Mouse (Mus musculus) hindbrain, embryonic 15.5 days (tissue): ENCODE data around the gene Rnaseh2a. TPM values are rescaled to one million over a fixed set of nuclear protein-coding genes. Genes with fewer than 3 reads are reported as not detected.
"Not testable (repeated sequence)": the region's sequence is repeated elsewhere in the genome, so short reads cannot be mapped to it uniquely, and the experiment has no call there.

Experiments used
- ATAC-seq: fragments of 200-750 bp; cut with Nextera tagmentation; 2 replicates; pipeline ENCODE4 v1.8.0; 2017; ENCODE audit warnings: low read depth, moderate number of reproducible peaks, moderate TSS enrichment; ENCODE audit not compliant: low FRiP score
- H3K27ac ChIP-seq: fragments of 300-500 bp; sonication (generic); replicated peaks from 2 replicates; pipeline ENCODE4 v1.5.1; 2015; ENCODE audit warnings: mild to moderate bottlenecking, inconsistent platforms
- H3K27me3 ChIP-seq: fragments of 300-500 bp; sonication (generic); 2 replicates; pipeline ENCODE4 v1.6.1; 2015; ENCODE audit warnings: control low read depth, inconsistent platforms
- H3K36me3 ChIP-seq: fragments of 300-500 bp; sonication (generic); 2 replicates; pipeline ENCODE4 v1.6.1; 2015; ENCODE audit warnings: control low read depth, inconsistent platforms
- H3K4me1 ChIP-seq: fragments of 300-500 bp; sonication (generic); replicated peaks from 2 replicates; pipeline ENCODE4 v1.6.1; 2015; ENCODE audit warnings: control low read depth, inconsistent platforms
- H3K4me2 ChIP-seq: fragments of 300-500 bp; sonication (generic); 2 replicates; pipeline ENCODE4 v1.6.1; 2015; ENCODE audit warnings: moderate library complexity, mild to moderate bottlenecking, inconsistent platforms
- H3K4me3 ChIP-seq: fragments of 300-500 bp; sonication (generic); 2 replicates; pipeline ENCODE4 v1.5.1; 2015; ENCODE audit warnings: mild to moderate bottlenecking, inconsistent platforms
- H3K9ac ChIP-seq: fragments of 300-500 bp; sonication (generic); 2 replicates; pipeline ENCODE4 v1.6.1; 2015; ENCODE audit warnings: inconsistent platforms
- H3K9me3 ChIP-seq: fragments of 300-500 bp; sonication (generic); 2 replicates; pipeline ENCODE4 v1.6.1; 2016; ENCODE audit warnings: control low read depth, inconsistent platforms
- WGBS: fragments of 180-500 bp; shearing (Covaris S2); methylation state at CpG from one replicate; pipeline ENCODE4 v1.1.7; 2015; 5-methylcytosine and 5-hydroxymethylcytosine counted together
- polyA plus RNA-seq: library from polyadenylated mRNA; unstranded; fragments of >200 nt; fragmentation: Nextera tagmentation; extraction: Ambion mirVana; gene quantifications from 2 replicates; pipeline ENCODE4 v1.2.1, GENCODE M21; 2015

Gene Rnaseh2a
- polyA plus RNA-seq, 1 experiment from 2014 or later = 59.8 TPM

DNA sequence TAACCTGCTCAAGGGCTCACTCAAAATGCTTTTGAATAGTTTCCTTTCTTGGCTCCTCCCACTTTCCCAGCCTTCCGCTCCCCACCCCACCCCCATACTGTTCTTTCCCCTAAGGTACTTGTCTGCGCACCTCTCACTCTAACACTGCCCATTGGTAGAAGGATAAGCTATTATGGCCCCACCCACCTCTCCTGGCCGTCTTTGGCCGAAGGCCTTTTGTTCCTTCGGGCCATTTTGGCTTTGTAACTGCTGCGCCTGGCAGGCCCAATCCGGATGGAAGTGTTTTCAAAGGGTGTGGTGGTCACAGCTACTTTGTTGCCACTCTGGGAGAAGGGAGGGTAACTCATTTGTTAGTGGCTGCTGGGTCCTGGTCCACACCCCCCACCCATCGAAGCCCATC lies 54.3 kb downstream of the Rnaseh2a start:
- H3K27me3 ChIP-seq = peaks cover 19% of the 10 kb centered on the region; the same call in 1 of the 2 replicates
- no peaks in the 10 kb centered on the region for H3K9me3 ChIP-seq
- H3K36me3 ChIP-seq = peaks cover 90% of the 10 kb centered on the region
- H3K4me2 ChIP-seq = no peak overlapping the region
- ATAC-seq = no peak
- no peak overlapping the region for H3K9ac ChIP-seq
- peaks cover 5% of the 10 kb centered on the region; the same call in 1 of the 2 replicates for H3K4me1 ChIP-seq
- no peak overlapping the region for H3K4me3 ChIP-seq
- no peak overlapping the region for H3K27ac ChIP-seq
- 91% methylated on average over 8 of the region's 8 CpGs for WGBS

DNA sequence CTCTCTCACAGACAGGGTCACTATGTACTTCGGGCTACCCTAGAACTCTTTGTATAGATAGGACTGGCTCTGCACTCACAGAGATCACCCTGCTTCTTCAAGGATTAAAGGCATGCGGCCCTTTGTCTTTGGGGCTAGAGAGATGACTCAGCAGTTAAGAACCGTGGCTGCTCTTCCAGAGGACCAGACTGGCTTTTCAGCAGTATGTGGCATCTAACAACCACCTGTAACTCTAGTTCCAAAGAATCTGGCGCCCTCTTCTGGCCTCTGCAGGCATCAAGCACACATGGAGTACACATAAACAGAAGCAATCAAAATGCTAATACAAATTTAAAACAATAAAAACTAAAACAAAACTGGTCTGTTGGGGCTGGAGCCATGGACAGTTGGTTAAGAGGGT lies 55.6 kb downstream of the Rnaseh2a start:
- no peak for ATAC-seq
- Histone ChIP-seq H3K4me1 (peaks cover 6% of the 10 kb centered on the region), H3K9ac (no peak overlapping the region), H3K4me3 (no peak overlapping the region), H3K9me3 (no peaks in the 10 kb centered on the region), H3K4me2 (no peak overlapping the region), H3K36me3 (peaks cover 82% of the 10 kb centered on the region), H3K27ac (no peak overlapping the region), H3K27me3 (peaks cover 17% of the 10 kb centered on the region; the same call in 1 of the 2 replicates)
- 40% methylated on average over 4 of the region's 4 CpGs for WGBS

DNA sequence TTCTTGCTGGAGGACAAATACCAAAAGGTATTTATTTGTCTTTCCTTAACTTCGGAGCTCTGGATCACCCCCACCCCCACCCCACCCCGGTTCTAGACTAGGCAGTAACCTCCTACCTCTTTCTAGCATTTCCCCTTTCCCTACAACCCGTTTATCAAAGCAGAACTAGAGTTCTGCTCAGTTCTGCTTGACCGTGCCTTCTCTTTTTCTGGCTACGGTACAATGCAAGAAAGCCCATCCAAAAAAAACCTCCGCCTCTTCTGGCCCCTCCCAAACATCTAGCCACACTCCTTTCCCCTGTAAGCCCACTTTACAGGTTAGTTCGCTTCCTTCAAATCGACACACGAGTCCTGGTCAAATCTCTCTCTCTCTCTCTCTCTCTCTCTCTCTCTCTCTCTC lies 56.1 kb downstream of the Rnaseh2a start:
- Histone ChIP-seq H3K4me2 (peak overlapping the region; percentile 51), H3K9me3 (no peaks in the 10 kb centered on the region), H3K27ac (no peak overlapping the region), H3K9ac (no peak overlapping the region), H3K4me1 (peaks cover 10% of the 10 kb centered on the region), H3K27me3 (peaks cover 17% of the 10 kb centered on the region; the same call in 1 of the 2 replicates), H3K36me3 (peaks cover 77% of the 10 kb centered on the region), H3K4me3 (peak overlapping the region; percentile 9)
- ATAC-seq = no peak
- 16% methylated on average over 9 of the region's 9 CpGs for WGBS

DNA sequence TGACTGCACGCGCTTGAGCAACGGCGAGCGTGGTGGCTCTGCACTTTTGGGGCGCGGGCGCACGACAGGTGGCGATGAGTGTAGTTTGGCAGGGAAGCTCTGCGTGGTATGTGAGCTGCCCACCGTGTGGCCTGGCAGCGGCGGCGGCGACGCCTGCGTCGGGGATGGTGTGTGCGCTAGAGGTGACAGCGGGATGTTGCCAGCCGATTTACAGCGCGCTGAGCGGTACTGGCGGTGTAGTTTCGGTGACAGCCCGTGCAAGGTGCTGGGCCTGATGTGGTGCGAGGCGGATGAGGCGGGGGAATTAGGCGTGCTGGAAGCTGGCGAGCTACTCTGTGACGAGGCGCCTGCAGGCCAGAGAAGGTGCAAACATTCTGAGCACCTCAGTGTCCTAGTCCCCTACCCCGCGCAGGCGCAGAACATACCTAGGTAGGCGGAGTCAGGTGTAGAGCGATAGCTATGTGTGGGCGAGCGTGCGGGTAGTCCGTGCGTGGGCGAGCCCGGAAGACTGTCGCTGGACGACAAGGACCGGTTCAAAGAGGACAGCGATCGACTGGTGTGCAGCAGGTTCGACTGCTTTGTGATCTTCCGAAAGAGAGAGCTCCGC lies 56.6 kb downstream of the Rnaseh2a start:
- H3K36me3 ChIP-seq = peaks cover 72% of the 10 kb centered on the region
- H3K4me3 ChIP-seq = peak overlapping the region; percentile 9
- no peaks in the 10 kb centered on the region for H3K9me3 ChIP-seq
- peaks cover 17% of the 10 kb centered on the region; the same call in 1 of the 2 replicates for H3K27me3 ChIP-seq
- 6% methylated on average over 55 of the region's 55 CpGs for WGBS
- H3K27ac ChIP-seq = no peak overlapping the region
- ATAC-seq = no peak
- peak overlapping the region; percentile 16; the same call in 1 of the 2 replicates for H3K9ac ChIP-seq
- H3K4me1 ChIP-seq = peaks cover 13% of the 10 kb centered on the region
- H3K4me2 ChIP-seq = peak overlapping the region; percentile 51

DNA sequence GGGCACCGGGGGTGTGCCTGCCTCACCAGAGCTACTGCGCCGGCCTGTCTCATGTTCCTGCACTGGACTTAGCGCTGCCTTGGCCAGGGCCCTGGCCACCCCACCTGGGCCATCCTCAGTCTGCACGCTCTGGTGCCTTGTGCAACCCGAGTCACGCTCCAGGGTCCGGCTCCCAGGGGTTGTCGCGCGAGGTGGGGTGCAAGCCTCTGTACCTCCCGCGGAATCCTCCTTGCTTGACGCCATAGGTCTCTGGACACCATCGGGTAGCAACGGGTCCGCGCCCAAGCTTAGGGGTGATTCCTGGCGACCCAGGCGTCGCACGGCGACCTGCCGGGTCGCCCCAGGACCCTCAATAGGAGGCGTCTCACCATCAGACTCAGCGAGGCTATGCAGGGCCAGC lies 57.2 kb downstream of the Rnaseh2a start:
- 0 out of 2 replicates have a peak, but pooled peaks have one; percentile 16 for ATAC-seq
- Histone ChIP-seq H3K27ac (no peak overlapping the region), H3K36me3 (peaks cover 66% of the 10 kb centered on the region), H3K4me1 (peaks cover 13% of the 10 kb centered on the region), H3K9me3 (no peaks in the 10 kb centered on the region), H3K9ac (no peak overlapping the region), H3K4me3 (no peak overlapping the region), H3K4me2 (peak overlapping the region; percentile 51; the same call in 1 of the 2 replicates), H3K27me3 (peaks cover 17% of the 10 kb centered on the region; the same call in 1 of the 2 replicates)
- 22% methylated on average over 27 of the region's 27 CpGs for WGBS

DNA sequence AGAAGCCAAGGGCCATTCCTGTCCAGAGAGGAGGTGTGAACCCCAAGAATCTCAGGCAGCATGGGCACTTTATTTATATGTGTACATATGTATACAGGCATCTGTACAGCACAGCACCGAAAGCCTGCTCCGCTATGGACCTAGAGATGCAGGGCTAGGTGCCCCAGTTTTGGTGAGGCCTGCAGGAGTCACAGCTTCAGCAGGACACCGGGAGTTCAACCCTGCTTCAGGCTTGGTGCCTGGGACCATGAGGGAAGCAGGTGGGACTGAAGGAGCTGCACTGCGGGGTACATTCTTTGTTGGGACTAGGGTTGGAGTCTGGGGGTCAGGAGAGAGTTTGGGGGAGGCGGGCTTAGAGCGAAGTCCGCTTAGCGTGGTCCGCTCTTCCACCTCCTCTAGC lies 57.7 kb downstream of the Rnaseh2a start:
- Histone ChIP-seq H3K36me3 (peaks cover 60% of the 10 kb centered on the region), H3K4me1 (peaks cover 13% of the 10 kb centered on the region), H3K9me3 (no peaks in the 10 kb centered on the region), H3K27ac (no peak overlapping the region), H3K4me3 (no peak overlapping the region), H3K4me2 (no peak overlapping the region), H3K27me3 (peaks cover 17% of the 10 kb centered on the region; the same call in 1 of the 2 replicates), H3K9ac (no peak overlapping the region)
- WGBS = 82% methylated on average over 9 of the region's 9 CpGs
- ATAC-seq = no peak

DNA sequence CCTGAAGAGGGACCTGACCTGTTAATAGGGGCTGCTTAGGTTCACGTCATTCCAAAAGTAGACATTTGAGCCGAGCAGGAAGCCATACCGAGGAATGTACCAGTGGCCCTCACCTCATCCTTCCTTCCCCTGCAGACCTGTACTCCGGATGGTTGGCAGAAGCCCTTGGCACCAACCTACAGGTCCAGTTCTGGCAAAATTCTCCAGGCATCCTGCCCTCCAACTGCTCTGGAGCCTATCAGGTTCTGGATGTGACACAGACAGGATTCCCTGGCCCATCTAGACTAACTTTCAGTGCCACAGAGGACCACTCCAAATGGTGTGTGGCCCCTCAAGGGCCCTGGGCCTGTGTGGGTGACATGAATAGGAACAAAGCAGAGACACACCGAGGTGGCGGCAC lies 59.0 kb downstream of the Rnaseh2a start:
- Histone ChIP-seq H3K27ac (no peak overlapping the region), H3K9ac (no peak overlapping the region), H3K9me3 (no peaks in the 10 kb centered on the region), H3K36me3 (peaks cover 47% of the 10 kb centered on the region), H3K27me3 (peaks cover 16% of the 10 kb centered on the region; the same call in 1 of the 2 replicates), H3K4me3 (no peak overlapping the region), H3K4me2 (no peak overlapping the region), H3K4me1 (peaks cover 13% of the 10 kb centered on the region)
- no peak for ATAC-seq
- 93% methylated on average over 6 of the region's 6 CpGs for WGBS

DNA sequence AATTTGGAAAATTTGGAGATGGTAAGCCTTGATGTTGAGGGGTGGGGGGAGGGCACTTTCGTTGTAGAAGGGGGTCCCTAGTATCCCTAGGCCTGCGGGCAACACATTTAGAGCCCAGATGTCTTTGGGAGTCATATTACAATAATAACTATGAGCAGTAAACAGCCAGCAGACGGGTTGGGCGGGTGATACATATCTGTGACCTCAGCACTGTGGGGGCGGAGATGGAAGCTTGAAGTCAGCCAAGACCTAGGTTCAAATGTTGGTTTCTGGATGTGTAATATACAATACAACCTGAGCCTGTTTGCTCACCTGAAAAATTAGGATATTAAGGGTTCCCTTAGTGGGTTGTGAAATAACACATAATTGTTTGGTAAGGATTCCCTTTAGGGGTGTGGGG lies 59.6 kb downstream of the Rnaseh2a start:
- H3K4me3 ChIP-seq = no peak overlapping the region
- H3K4me2 ChIP-seq = no peak overlapping the region
- H3K36me3 ChIP-seq = peaks cover 41% of the 10 kb centered on the region
- H3K9ac ChIP-seq = no peak overlapping the region
- H3K27ac ChIP-seq = no peak overlapping the region
- H3K4me1 ChIP-seq = peaks cover 13% of the 10 kb centered on the region
- no peak for ATAC-seq
- peaks cover 12% of the 10 kb centered on the region; the same call in 1 of the 2 replicates for H3K27me3 ChIP-seq
- no peaks in the 10 kb centered on the region for H3K9me3 ChIP-seq
- WGBS = 85% methylated on average over 5 of the region's 5 CpGs

DNA sequence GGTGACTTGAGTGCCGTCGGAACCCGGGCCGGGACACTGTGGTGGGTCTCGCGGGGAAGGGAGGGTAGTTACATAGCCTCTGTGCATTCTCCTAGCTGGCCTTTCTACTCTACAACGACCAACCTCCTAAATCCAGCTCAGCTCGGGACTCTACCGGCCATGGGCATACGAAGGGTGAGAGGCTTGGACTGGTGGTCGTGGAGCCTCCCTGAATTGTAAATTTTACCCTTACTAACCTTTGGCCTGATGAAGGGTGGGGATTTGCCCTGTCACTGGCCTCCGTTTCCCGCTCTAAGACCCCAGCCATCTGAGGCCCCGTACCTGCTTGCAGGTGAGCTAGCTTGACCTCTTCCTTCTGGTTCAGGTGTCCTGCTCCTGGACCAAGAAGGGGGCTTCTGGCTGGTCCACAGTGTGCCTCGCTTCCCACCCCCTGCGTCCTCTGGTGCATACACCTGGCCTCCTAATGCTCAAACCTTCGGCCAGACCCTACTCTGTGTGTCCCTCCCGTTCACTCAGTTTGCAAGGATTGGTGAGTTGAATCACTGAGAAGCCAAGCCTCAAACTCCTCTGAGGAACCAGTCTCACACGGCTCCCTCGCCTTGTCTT lies 60.3 kb downstream of the Rnaseh2a start:
- Histone ChIP-seq H3K9me3 (no peaks in the 10 kb centered on the region), H3K4me2 (peak overlapping the region; percentile 62), H3K27me3 (peaks cover 14% of the 10 kb centered on the region; the same call in 1 of the 2 replicates), H3K4me3 (peak overlapping the region; percentile 35), H3K9ac (no peak overlapping the region), H3K36me3 (peaks cover 35% of the 10 kb centered on the region), H3K4me1 (peaks cover 13% of the 10 kb centered on the region), H3K27ac (no peak overlapping the region)
- ATAC-seq = no peak; the same call in 1 of the 2 replicates
- 47% methylated on average over 20 of the region's 20 CpGs for WGBS

DNA sequence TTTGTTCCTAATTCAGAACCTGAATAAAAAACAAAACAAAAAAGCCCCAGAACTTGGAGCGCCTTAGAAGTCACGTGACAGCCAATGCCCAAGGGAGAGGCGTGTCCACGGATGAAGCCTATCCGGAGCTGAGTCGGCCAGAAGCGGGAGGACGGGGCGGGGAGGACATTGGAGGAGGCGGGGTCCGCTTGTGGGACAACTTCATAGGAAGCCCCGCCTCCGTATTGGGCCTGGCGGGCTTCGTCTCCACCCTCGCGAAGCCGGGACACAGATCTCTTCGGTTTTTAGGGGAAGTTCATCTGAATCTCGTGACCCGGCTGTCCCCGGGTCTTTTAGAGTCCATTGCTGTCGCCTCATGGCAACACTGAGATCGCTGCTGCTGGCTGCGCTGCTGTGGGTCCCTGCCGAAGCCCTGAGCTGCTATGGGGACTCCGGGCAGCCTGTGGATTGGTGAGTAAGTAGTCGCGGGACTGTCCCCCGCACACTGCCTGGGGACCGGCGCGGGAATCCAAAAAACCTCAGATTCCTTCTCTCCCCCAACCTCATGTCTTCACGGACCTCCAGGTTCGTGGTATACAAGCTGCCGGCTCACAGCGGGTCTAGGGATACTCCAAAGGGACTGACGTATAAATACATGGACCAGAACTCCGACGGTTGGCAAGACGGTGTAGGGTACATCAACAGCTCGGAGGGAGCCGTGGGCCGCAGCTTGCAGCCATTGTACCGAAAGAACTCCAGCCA lies 61.0 kb downstream of the Rnaseh2a start, which contains the start of gene Dnase2a:
TSS of gene Dnase2a (plus strand) at position 140 of the 741 bp plus-strand sequence.
- Histone ChIP-seq H3K4me2 (peak within 1 kb of the TSS; percentile 62), H3K36me3 (peaks cover 31% of the 10 kb centered on the region), H3K4me1 (peaks cover 13% of the 10 kb centered on the region), H3K4me3 (peak within 1 kb of the TSS; percentile 35), H3K9me3 (no peaks in the 10 kb centered on the region), H3K27ac (no peak within 1 kb of the TSS), H3K9ac (peak within 1 kb of the TSS; percentile 39), H3K27me3 (0 out of 2 replicates have a peak, but pooled peaks cover 11% of the 10 kb centered on the region)
- 2% methylated on average over 45 of the region's 45 CpGs for WGBS
- peak; percentile 80 for ATAC-seq

DNA sequence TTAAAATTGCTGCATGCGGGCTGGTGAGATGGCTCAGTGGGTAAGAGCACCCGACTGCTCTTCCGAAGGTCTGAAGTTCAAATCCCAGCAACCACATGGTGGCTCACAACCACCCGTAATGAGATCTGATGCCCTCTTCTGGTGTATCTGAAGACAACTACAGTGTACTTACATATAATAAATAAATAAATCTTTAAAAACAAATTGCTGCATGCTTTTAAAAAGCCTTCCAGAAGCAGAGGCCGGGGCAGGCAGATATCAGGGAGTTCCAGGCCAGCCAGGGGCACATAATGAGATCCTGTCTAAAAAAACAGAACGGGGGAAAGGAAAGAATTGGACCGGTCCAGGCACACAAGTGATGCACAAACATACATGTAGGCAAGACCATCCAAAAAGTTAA lies 61.6 kb downstream of the Rnaseh2a start:
- WGBS = 33% methylated on average over 7 of the region's 7 CpGs
- not testable (repeated sequence) for H3K27ac ChIP-seq, H3K9me3 ChIP-seq, ATAC-seq, H3K9ac ChIP-seq
- Histone ChIP-seq H3K4me3 (peak overlapping the region; percentile 35), H3K4me2 (peak overlapping the region; percentile 62), H3K4me1 (peaks cover 17% of the 10 kb centered on the region), H3K36me3 (peaks cover 28% of the 10 kb centered on the region), H3K27me3 (0 out of 2 replicates have a peak, but pooled peaks cover 11% of the 10 kb centered on the region)

DNA sequence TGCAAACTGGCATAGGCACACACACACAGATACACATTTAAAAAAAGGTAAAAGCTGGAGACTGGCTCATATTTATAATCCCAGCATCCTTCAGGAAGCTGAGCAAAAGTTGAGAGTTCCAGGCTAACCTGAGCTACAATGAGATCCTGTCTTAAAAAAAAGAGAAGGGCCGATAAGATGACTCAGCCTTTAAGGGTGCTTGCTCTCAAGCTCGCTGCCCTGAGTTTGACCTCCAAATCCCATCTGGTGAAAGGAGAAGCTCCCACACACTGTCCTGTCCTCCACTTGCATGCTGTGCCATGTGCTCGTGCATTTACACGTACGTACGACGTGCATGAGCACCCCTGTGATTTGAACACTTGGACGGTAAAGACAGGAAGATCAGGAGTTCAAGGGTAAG lies 62.1 kb downstream of the Rnaseh2a start:
- Histone ChIP-seq H3K36me3 (peaks cover 24% of the 10 kb centered on the region), H3K4me1 (peaks cover 19% of the 10 kb centered on the region), H3K4me3 (no peak overlapping the region), H3K9ac (no peak overlapping the region), H3K27ac (no peak overlapping the region), H3K27me3 (0 out of 2 replicates have a peak, but pooled peaks cover 11% of the 10 kb centered on the region), H3K4me2 (no peak overlapping the region), H3K9me3 (no peaks in the 10 kb centered on the region)
- 82% methylated on average over 8 of the region's 8 CpGs for WGBS
- ATAC-seq = no peak
